Mouse (Mus musculus) lung, postnatal 14 days (tissue): ENCODE measurements around the gene Rapgef5.

Experiments used
- DNase-seq: peaks from one replicate; pipeline ENCODE4 v3.0.0; 2021

Rapgef5 gene

GRCm38 (mm10) chr12:117674511-117674910 is 158.2 kb downstream of the Rapgef5 start:
- no peak for DNase-seq

DNA sequence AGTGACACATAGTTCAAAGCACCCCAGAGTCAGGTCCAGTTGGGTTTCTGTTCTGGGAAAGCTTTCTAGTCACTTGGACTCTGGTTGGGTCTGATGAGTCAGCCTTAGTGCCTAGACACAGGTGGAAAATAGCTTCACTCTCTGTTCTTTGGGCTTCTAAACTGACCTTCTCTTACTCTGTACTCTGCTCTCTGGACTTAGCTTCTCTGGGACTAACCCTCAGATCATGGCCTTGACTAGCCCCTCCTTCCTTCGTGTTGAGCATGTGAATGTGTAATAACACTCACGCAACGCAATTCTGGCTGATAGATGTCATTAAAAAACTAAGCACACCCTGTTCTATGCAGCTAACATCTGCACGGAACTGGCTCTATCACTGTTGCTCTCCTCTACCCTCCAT is 160.0 kb downstream of the Rapgef5 start:
- DNase-seq, result no peak

- no peak for DNase-seq
Measured at GRCm38 (mm10) chr12:117678916-117679315, 162.6 kb downstream of the Rapgef5 start.

- DNase-seq, result no peak
Measured at GRCm38 (mm10) chr12:117679795-117680194, 163.5 kb downstream of the Rapgef5 start.

DNA sequence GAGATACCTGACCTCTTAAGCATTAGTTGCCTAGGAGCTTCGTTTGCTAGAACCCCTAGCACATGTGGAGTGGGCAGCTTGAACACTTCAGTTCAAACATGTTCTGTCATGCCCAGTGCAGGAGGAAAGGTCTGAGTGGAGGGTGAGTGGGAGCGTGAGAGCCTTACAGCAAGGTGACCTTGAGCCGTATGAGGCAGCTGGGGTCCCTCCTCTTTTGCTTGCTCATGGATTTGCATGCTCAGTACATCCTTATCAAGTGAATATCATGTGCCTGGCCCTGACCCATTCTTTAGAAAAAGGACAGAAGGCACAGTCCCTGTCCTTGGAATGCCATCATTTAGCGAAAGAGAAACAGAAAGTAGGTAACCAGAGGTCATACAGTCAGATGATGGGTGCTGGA is 165.0 kb downstream of the Rapgef5 start:
- no peak for DNase-seq

GRCm38 (mm10) chr12:117683377-117683776 is 167.1 kb downstream of the Rapgef5 start:
- DNase-seq, result no peak

GRCm38 (mm10) chr12:117683984-117684383 is 167.7 kb downstream of the Rapgef5 start:
- no peak for DNase-seq

DNA sequence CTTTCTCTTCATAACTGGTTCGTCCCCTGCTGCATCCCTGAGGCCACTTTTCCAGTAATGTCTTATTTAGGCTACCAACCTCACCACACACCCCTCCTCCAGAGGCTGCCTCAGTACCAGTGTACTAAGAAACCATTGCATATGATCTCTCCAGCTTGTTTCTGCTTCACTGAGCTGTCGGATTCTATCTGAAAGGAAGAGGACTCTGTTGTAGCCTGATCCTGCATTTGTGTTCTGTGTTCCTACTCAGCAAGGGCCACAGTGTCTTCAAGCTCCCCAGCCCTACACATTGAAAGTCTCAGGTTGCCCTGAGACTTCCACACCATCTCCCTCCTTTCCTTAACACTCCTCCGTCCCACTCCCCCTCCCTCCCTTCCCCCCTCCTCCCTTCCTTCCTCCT is 168.5 kb downstream of the Rapgef5 start:
- no peak for DNase-seq

GRCm38 (mm10) chr12:117685336-117685735 is 169.1 kb downstream of the Rapgef5 start:
- no peak for DNase-seq

- no peak for DNase-seq
Measured at GRCm38 (mm10) chr12:117686732-117687131, 170.5 kb downstream of the Rapgef5 start.

GRCm38 (mm10) chr12:117688655-117689548 is 172.6 kb downstream of the Rapgef5 start:
- DNase-seq, result peak; percentile 48

GRCm38 (mm10) chr12:117691336-117691735 is 175.1 kb downstream of the Rapgef5 start:
- DNase-seq, result no peak

- no peak for DNase-seq
Measured at GRCm38 (mm10) chr12:117692775-117693174, 176.5 kb downstream of the Rapgef5 start.

DNA sequence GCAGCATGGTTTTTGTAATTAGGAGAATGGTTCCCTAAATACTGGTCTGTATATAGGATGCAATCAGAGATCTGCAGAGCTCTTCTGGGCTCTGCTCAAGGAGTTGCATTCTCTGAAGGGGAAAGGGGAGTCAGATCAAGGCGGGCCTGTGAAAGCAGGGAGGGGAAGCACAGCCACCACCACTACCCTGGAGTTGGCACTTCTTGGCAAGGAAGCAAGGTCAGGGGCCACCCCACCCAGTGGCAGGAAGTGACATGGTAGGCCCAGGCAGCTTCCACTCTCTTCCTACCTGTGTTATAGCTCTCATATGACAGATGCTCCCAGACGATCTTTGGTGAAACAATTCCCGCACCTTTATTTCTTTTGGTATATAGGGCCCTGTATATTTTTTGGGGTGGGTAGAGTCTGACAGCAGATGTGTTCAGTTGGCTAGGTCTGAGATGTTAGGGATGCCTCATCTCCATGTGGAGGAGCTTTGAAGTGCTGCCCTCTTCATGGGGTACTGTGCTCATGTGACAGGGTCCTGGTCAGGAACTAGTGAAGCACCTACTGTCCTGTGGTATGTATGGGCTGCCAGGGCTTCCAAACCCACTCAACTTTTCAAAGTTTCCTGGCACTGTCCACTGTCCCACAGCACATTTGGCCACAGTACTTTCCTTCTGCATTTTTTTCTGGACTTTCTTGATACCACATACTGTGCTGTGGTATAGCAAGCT is 183.8 kb downstream of the Rapgef5 start:
- DNase-seq, result no peak

DNA sequence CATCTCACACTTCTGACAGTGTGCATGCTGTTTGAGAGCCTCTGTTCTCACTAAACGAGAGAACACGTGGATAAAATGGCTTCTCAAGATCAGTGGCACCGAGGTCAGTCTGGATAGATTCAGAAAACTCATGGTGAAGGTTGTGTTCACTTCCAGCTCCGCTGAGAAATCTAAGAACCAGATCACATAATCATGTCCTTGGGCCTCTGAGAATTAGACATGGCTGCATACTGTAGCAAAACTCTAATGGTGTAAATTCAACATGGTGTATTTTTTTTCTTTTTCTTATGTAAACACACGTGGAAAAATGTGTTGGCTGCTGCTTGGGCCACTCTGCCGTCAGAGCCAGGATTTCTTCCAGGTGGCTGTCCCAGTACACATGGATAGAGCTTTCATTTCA is 184.6 kb downstream of the Rapgef5 start:
- DNase-seq, result no peak

GRCm38 (mm10) chr12:117702291-117702690 is 186.0 kb downstream of the Rapgef5 start:
- no peak for DNase-seq

- DNase-seq, result no peak
Measured at GRCm38 (mm10) chr12:117702928-117703327, 186.6 kb downstream of the Rapgef5 start.

- DNase-seq, result no peak
Measured at GRCm38 (mm10) chr12:117703413-117703812, 187.1 kb downstream of the Rapgef5 start.

DNA sequence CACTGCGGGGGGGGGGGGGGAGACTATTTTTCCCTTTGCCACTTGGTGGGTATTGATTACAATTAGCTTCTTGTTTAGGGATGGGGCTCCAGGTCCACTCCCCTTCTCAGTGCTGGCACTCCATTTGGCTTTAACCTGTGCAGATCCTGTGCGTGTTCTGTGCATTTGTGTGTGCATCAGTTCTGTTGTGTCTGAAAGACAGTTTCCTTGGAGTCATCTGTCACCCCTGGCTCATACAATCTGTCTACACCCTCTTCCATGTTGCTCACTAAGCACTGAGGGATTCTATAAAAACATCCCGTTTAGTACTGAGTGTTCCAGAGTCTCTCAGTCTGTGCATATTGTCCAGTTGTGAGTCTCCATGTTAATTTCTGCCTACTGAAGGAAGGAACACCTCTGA is 189.0 kb downstream of the Rapgef5 start:
- no peak for DNase-seq

- no peak for DNase-seq
Measured at GRCm38 (mm10) chr12:117709280-117709679, 193.0 kb downstream of the Rapgef5 start.

GRCm38 (mm10) chr12:117712474-117712873 is 196.2 kb downstream of the Rapgef5 start:
- no peak for DNase-seq

DNA sequence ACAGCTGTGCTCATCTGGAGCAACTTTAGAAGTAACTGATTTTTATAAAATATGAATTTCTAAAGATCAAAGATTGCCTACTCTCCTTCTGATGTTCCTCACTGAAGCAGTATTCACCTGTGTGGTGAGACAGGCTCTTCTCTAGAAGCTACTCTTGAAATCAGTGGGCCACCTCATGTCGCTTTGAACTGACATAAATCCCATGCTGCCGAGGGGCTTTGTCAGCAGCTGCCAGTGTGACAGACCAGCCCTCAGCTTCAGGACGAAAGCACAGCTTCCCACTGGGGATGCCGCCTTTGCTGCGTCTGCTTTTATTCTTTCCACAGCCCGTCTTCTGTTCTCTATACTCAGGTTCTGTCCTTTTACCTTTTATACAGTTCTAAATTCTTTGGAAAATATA is 197.3 kb downstream of the Rapgef5 start:
- DNase-seq, result no peak

DNA sequence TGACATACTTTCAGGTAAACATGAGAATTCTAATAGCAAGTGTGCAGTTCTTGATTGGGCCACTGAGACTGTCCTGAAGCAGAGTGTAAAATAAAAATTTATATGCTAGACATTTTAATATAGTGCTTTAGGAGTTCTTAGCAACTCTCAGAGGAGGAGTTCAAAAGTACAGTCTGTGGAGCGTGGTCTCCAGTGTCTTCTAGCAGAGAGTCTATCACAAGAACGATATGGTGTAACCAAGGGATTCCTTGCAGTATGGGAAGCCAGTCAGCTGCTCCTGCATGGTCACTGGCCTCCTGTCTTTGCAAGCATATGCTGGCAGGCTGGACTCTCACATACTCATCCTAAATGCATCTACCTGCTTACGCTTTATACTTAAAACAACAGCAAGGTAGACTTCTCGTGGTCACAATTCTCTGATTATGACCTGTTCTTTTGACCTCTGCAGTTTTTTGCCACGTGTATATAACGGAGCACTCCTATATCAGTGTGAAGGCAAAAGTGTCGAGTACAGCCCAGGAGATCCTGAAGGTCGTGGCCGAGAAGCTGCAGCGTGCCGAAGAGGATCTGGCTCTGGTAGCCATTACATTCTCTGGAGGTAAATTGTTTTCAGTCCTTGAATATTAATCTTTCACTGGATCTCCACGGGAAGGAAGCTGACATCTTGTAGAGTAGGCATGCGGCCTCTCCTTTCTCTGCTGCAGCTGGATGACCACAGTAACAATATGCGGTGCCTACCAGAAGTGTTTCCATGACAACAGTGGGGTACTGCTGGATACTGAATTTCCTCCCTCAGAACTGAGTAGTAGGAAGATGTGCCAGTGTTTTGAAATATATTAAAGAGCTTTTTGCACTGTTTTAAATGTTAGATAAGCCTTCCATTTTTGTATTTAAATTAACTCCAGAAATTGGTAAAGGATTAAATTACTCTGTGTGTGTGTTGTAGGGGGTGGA is 204.8 kb downstream of the Rapgef5 start:
- DNase-seq, result no peak
